Mouse (Mus musculus): ENCODE data around the gene Marco.

Marco gene

DNA sequence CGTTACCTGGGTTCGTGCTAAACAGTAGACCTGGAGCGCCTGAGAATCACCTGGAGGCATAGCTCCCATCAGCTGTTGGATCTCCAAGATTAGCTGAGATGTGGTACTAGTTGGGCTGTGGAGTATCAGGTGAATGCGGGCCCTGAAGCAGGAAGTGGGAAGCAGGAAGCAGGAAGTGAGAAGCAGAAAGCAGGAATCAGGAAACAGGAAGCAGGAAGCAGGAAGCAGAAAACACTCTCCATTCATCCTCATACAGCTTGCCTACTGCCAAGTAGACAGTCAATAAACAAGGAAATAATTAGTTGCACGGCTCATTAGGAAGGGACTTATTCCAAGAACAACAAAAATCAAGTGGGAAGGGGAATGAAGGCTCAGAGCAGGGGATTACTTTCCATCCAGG is 69.2 kb downstream of the Marco start:
- no peak for DNase-seq

DNA sequence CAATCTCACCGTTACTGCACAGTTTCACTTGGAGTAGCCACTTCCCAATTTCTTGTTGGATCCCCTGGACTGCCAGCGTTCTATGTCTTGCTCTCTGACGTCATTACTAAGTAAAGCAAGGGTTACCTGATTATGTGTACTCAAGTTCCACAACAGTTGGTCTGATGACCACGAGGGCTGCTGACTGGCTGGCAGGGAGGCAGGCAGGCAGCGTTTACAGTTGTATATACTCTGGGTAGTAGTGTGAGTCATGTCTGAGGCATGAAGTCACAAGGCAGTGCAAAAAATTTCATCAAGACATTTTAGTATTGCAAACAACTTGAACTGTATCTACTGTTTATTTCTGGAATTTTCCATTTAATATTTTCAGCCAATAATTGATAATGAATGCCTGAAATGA is 74.7 kb downstream of the Marco start:
- DNase-seq = no peak

DNA sequence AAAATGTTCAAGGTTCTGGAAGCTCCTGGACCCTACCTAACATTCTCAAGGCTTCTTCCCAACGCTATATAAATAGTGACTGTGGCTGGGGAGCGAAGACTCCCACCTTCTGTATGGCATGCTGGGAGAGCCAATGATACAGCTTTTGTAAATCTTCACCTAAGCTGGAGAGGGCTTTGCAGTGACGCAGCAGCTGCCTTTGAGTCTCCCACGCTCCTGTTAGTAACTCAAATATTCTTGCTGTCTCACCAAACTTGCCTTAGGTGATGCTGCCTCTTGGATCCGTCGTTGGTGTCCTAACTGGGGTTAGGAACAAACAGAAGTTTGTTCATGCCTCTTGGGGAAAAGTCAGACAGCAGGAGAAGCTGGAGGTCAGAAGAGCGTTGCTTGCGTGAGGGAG is 79.2 kb downstream of the Marco start:
- DNase-seq = no peak

Data from right cerebral cortex, postnatal 4 days (tissue).